Mouse (Mus musculus) megakaryocyte, embryonic 14.5 days (primary cell): Measurements from ENCODE around the gene Gm11634. TPM values are rescaled to one million over a fixed set of nuclear protein-coding genes. Genes with fewer than 3 reads are reported as not detected.
"Not testable (repeated sequence)": the region's sequence is repeated elsewhere in the genome, so short reads cannot be mapped to it uniquely, and the experiment has no call there.

Experiments used
- H3K27me3 ChIP-seq: replicated peaks from 2 replicates; pipeline ENCODE3; 2012; ENCODE audit warnings: inconsistent platforms
- H3K36me3 ChIP-seq: replicated peaks from 2 replicates; pipeline ENCODE3; 2012; ENCODE audit warnings: low read length, inconsistent platforms, mixed read lengths
- H3K4me1 ChIP-seq: 2 replicates; pipeline ENCODE4 v1.6.1; 2012; ENCODE audit warnings: inconsistent platforms
- H3K4me3 ChIP-seq: replicated peaks from 2 replicates; pipeline ENCODE3; 2012; ENCODE audit warnings: moderate library complexity, mild to moderate bottlenecking, inconsistent platforms
- H3K9me3 ChIP-seq: 2 replicates; pipeline ENCODE4 v1.6.1; 2012; ENCODE audit warnings: inconsistent platforms
- FLI1 ChIP-seq: IDR thresholded peaks from 2 replicates; pipeline ENCODE4 v1.6.1; 2012; ENCODE audit warnings: low read length, inconsistent platforms, mixed read lengths
- GATA1 ChIP-seq: IDR thresholded peaks from 3 replicates; pipeline ENCODE4 v1.6.1; 2012; ENCODE audit warnings: mixed read lengths, low read length, inconsistent platforms, borderline replicate concordance
- polyA plus RNA-seq: library from polyadenylated mRNA; stranded (reverse); fragments of >175 nt; gene quantifications from 2 replicates; pipeline ENCODE4 v1.2.3, GENCODE M21; 2012; ENCODE audit warnings: low replicate concordance; ENCODE audit not compliant: insufficient read depth

The Gm11634 gene
- polyA plus RNA-seq, 1 experiment: not detected

DNA sequence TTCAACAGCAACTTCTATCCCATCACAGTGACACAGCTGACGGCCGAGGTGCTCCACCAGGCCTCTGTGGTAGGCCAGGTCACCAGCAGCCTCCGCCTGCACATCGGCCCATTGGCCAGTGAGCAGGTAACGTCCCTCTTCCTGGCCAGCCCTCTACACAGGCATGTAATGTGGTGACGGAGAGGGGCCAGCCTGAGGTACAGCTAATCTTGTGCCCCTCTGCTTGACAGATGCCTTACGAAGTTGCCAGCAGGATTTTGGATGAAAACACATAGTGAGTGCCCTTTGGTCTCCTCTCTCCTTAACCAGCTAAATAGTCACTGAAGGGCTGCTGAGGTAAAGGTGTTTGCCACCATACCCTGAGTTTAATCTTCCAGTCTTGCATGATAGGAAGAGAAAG, 10.2 kb downstream of the Gm11634 start:
- Histone ChIP-seq H3K9me3 (no peaks in the 10 kb centered on the region), H3K4me1 (peaks cover 19% of the 10 kb centered on the region), H3K36me3 (peaks cover 67% of the 10 kb centered on the region), H3K27me3 (no peaks in the 10 kb centered on the region), H3K4me3 (peak overlapping the region; percentile 38)
- no peak for TF ChIP-seq FLI1
- no peak for TF ChIP-seq GATA1

DNA sequence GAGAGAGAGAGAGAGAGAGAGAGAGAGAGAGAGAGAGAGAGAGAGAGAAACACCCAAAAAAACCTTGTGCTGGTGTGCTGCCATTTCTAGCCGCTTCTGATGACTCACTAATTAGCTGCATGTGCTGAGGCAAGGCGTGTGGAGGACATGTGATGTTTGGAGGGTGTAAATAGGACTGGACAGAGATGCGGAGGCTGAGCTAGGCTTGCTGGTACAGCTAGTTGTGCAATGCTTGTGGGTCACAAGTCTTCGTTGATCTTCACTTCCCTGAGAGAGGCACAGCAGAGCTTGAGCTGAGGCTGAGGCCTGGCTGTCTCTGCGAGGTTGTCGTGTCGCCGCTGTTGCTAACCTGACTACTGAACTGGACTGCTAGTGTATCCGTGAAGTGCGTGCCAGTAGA, 11.4 kb downstream of the Gm11634 start:
- no peaks in the 10 kb centered on the region for H3K27me3 ChIP-seq
- H3K4me1 ChIP-seq: peaks cover 20% of the 10 kb centered on the region
- peaks cover 73% of the 10 kb centered on the region for H3K36me3 ChIP-seq
- TF ChIP-seq GATA1 (no peak), FLI1 (no peak)
- no peaks in the 10 kb centered on the region for H3K9me3 ChIP-seq
- no peak overlapping the region for H3K4me3 ChIP-seq

- Histone ChIP-seq H3K27me3 (no peaks in the 10 kb centered on the region), H3K9me3 (no peaks in the 10 kb centered on the region), H3K4me3 (no peak overlapping the region), H3K36me3 (peaks cover 77% of the 10 kb centered on the region), H3K4me1 (peaks cover 37% of the 10 kb centered on the region)
- TF ChIP-seq FLI1: no peak
- TF ChIP-seq GATA1: no peak
These were observed 13.3 kb downstream of the Gm11634 start for GRCm38 (mm10) chr11:101585805-101586204.

- Histone ChIP-seq H3K36me3 (peaks cover 77% of the 10 kb centered on the region), H3K4me1 (peaks cover 40% of the 10 kb centered on the region)
- not testable (repeated sequence) for H3K27me3 ChIP-seq, H3K9me3 ChIP-seq, H3K4me3 ChIP-seq
These were observed 14.0 kb downstream of the Gm11634 start for GRCm38 (mm10) chr11:101585031-101585430.

- Histone ChIP-seq H3K4me3 (peak overlapping the region; percentile 42), H3K27me3 (no peaks in the 10 kb centered on the region), H3K9me3 (no peaks in the 10 kb centered on the region), H3K36me3 (peaks cover 82% of the 10 kb centered on the region), H3K4me1 (peaks cover 36% of the 10 kb centered on the region)
- TF ChIP-seq GATA1: no peak
- TF ChIP-seq FLI1: no peak
These were observed 15.9 kb downstream of the Gm11634 start for GRCm38 (mm10) chr11:101583205-101583604.

DNA sequence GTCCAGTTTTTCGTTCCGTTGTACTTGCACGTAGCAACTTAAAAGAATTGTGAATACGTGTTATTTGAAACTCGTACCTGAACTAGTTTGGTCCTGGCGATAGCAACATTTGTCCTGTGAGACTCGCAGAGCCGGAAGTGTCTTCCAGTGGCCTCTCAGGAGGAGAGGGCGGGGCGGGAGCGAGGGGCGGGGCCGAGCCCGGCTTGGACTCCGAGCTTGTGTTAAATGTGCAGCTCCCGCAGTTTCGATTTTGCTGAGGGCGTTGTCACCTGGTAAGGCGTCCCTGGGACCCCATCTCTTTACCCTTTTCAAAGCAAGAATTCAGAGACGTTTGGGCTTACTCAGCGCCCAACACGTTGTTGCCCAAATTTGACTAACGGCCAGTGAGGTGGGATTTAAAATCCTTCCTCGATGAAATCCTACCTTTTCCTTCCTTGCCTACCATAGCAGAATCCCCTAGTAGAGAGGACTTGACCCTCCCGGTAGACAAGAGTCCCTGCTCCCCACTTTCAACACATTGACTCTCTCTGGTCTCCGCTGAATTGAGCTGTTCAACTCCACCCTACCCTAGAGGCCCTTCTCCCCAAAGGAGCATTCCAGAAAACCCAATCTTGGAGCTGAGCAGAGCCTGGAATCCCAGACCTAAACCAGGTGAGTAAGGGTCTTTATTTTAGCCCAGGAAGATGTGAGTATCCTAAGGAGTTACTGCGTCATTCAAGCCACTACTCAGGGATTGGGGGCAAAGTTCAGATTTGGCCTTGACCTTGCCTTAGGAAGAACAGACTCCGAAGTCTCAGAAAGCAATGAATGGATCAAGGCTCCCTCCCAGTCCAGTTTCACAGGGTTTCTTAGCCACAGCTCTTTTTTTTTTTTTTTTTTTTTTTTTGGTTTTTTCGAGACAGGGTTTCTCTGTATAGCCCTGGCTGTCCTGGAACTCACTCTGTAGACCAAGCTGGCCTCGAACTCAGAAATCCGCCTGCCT, 16.7 kb downstream of the Gm11634 start, which contains the start of gene Tmem106a:
TSS of gene Tmem106a (plus strand) at position 189 of the 982 bp plus-strand sequence.
- Histone ChIP-seq H3K4me1 (peaks cover 31% of the 10 kb centered on the region), H3K9me3 (no peaks in the 10 kb centered on the region), H3K27me3 (no peaks in the 10 kb centered on the region), H3K36me3 (peaks cover 84% of the 10 kb centered on the region), H3K4me3 (peak within 1 kb of the TSS; percentile 91)
- TF ChIP-seq GATA1 (no peak), FLI1 (no peak)

DNA sequence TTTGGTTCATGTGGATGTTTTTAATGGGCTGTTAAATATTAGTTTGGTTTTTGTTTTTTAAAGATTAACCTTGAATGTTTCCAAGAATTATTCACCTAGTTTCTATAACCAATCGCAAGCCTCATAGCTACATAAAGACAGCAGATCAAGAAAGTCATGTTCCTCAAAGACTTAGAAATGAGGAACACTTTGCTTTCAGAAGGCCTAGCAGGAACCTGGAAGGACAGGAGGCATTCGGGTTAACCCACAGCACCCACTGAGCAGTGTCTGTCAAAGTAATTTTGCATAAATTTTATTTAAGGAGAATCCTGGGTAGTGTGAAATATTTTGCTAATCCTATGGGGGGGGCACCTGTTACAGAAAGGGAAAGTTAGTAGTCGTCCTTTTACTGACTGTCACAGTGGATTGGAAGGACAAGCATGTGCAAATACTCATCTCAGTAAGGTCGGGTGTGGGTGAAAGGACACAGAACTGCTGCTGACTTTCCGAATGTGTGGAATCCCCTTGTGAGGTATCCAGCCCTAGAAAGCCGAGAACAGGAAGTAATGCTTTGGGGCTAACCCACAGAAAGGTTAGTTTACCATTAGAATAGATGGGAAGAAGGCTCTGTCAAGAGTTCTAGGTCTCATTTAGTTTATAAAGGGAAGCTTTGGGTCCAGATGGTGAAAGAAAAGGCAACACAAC, 17.8 kb downstream of the Gm11634 start:
- TF ChIP-seq GATA1 (no peak), FLI1 (no peak)
- peaks cover 84% of the 10 kb centered on the region for H3K36me3 ChIP-seq
- H3K27me3 ChIP-seq: no peaks in the 10 kb centered on the region
- peak overlapping the region; percentile 21 for H3K4me3 ChIP-seq
- peaks cover 30% of the 10 kb centered on the region for H3K4me1 ChIP-seq
- no peaks in the 10 kb centered on the region for H3K9me3 ChIP-seq

GRCm38 (mm10) chr11:101576116-101576515, 22.9 kb downstream of the Gm11634 start:
- peaks cover 98% of the 10 kb centered on the region for H3K36me3 ChIP-seq

GRCm38 (mm10) chr11:101568421-101568820, 30.6 kb downstream of the Gm11634 start:
- no peak overlapping the region for H3K4me3 ChIP-seq
- peaks cover 47% of the 10 kb centered on the region for H3K4me1 ChIP-seq
- H3K36me3 ChIP-seq: peaks cover 96% of the 10 kb centered on the region
- no peaks in the 10 kb centered on the region for H3K27me3 ChIP-seq
- H3K9me3 ChIP-seq: no peaks in the 10 kb centered on the region
- TF ChIP-seq GATA1: no peak
- no peak for TF ChIP-seq FLI1

More at GRCm38 (mm10) chr11:101576116-101576515, 22.9 kb downstream of the Gm11634 start:
- Histone ChIP-seq H3K27me3 (no peaks in the 10 kb centered on the region), H3K4me3 (no peak overlapping the region), H3K4me1 (peaks cover 28% of the 10 kb centered on the region), H3K9me3 (no peaks in the 10 kb centered on the region)
- TF ChIP-seq FLI1 (no peak), GATA1 (no peak)

DNA sequence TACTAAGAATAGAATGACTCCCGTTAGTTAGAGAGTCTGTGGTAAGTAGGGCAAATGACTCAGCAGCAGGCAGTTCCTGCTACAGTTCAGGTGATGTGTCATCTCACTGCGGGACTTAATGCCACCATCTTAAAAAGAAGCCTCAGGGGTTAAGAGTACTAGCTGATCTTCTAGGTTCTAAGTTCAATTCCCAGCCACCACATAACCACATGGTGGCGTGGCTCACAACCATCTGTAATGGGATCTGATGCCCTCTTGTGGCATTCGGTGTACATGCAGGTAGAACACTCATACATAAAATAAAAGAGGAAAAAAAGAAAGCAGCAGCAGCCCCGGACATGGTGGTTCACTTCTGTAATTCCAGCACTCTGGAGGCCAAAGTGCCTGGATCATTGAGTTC, 36.7 kb downstream of the Gm11634 start:
- no peaks in the 10 kb centered on the region for H3K27me3 ChIP-seq
- no peaks in the 10 kb centered on the region for H3K9me3 ChIP-seq
- H3K4me3 ChIP-seq: peak overlapping the region; percentile 62
- peaks cover 92% of the 10 kb centered on the region for H3K36me3 ChIP-seq
- H3K4me1 ChIP-seq: peaks cover 33% of the 10 kb centered on the region
- TF ChIP-seq FLI1: no peak
- no peak for TF ChIP-seq GATA1
